Mouse (Mus musculus): Measurements from ENCODE around the gene Fabp7. TPM values are rescaled to one million over a fixed set of nuclear protein-coding genes. Genes with fewer than 3 reads are reported as not detected.
A peak's percentile ranks its signal among the peaks of the same experiment; 100 is the strongest.

The Fabp7 gene
- polyA plus RNA-seq, 1 experiment from 2014 or later = 1,621 TPM

DNA sequence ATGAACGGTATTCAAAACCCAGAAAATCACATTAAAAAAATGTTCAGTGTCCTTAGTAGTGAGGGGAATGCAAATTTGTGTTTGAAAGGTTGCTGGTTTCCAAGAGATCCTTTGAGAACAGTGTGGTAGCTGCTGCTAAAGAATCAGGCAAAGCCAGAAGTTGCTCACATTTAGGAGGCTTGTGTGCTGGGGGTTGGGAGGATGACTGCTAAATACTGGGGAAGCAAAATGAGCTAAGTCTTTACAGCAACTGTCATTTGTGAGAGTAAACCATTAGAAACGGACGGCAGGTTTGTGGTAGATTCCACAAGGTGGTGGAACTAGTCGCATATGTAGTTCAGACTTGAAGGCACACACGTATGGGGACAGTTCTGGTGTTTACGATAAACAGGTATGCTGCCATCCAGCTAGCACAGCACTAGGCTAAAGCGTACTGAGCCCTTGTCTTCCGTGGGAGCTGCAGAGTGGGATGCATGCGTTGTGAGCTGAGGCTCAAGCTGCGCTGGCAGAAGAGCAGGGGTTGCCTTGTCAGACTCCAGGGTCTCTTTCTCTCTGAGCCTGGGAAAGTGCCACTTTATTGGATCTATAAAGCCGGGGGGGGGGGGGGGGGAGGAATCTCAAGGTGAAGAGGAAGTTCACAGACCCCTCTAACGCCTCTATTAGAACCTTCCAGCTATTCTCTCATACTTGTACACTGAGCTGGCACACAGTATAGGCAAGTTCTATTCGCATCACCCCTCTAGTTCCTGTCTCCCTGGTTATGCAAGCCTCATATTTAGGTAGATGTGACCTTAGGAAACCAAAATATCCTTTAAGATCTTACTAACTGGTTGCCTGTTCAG, 1.2 kb upstream of the Fabp7 start:
- Histone ChIP-seq H3K4me3 (peak overlapping the region; percentile 7; the same call in 1 of the 2 replicates), H3K4me1 (peaks cover 38% of the 10 kb centered on the region), H3K4me2 (replicated peaks) (peak overlapping the region; percentile 48), H3K9me3 (no peaks in the 10 kb centered on the region), H3K36me3 (no peaks in the 10 kb centered on the region), H3K27me3 (no peaks in the 10 kb centered on the region), H3K9ac (replicated peaks) (peak overlapping the region; percentile 30; the same call in 1 of the 2 replicates), H3K27ac (replicated peaks) (peak overlapping the region; percentile 88)
- ATAC-seq (replicated peaks) = peak; percentile 83
- 3% methylated on average over 13 of the region's 13 CpGs for WGBS

DNA sequence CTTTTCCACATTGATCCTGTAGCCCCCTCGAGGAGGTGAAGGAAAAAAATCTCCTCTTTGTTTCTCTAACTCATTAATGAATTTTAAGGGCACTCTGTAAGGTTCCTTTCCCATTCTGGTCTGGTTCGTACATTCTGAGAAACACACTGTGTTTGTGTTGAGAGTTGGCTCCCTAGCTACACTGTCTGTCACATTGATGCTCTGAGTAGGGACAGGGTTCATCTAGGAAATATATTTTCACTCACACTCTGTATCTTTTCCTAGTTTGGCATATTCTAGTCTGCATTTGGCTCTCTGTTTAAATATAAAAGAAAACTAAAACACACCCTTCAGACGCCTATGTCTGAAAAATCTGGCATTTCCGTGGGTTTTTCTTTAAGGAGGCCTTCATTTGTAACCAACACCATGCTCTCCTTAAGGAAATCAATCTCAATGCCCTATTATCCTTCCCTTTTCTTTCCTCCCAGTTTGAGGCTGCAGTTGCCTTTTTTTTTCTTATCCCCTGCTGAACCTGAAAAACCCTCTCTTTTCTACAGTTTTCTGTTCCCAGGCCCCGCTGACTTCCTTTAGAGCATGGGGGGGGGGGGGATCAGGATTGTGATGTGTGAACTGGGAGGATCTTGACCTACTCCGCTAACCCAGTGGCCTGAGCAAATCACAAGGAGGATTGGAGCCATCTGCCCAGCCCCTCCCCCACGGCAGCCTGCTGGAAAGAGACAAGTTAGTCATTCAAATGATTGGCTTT, 378 bp upstream of the Fabp7 start:
- peak overlapping the region; percentile 45 for H3K9ac ChIP-seq (replicated peaks)
- no peaks in the 10 kb centered on the region for H3K27me3 ChIP-seq
- peak overlapping the region; percentile 48 for H3K4me2 ChIP-seq (replicated peaks)
- peak; percentile 89 for ATAC-seq (replicated peaks)
- peaks cover 38% of the 10 kb centered on the region for H3K4me1 ChIP-seq
- H3K27ac ChIP-seq (replicated peaks) = peak overlapping the region; percentile 88
- no peaks in the 10 kb centered on the region for H3K36me3 ChIP-seq
- WGBS = 2% methylated on average over 7 of the region's 7 CpGs
- H3K4me3 ChIP-seq = peak overlapping the region; percentile 39
- no peaks in the 10 kb centered on the region for H3K9me3 ChIP-seq

DNA sequence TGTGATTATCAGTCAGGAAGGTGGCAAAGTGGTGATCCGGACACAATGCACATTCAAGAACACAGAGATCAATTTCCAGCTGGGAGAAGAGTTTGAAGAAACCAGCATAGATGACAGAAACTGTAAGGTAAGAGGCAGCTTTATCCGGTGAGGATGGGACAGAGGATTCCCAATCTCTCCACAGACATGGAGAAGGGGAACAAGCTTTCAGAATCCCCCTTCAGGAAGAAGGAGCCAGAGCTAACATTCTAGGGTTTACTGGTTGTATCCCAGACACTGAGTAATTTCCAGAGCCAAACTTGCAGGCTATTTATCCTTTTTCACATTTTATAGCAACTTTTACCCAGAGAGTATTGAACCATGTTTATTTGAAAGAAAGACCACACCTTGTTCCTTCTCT, 871 bp downstream of the Fabp7 start:
- peaks cover 38% of the 10 kb centered on the region for H3K4me1 ChIP-seq
- no peak for ATAC-seq (replicated peaks)
- 16% methylated on average over 2 of the region's 2 CpGs for WGBS
- H3K9ac ChIP-seq (replicated peaks) = peak overlapping the region; percentile 45
- H3K27ac ChIP-seq (replicated peaks) = peak overlapping the region; percentile 88
- H3K4me2 ChIP-seq (replicated peaks) = peak overlapping the region; percentile 48
- H3K9me3 ChIP-seq = no peaks in the 10 kb centered on the region
- H3K36me3 ChIP-seq = no peaks in the 10 kb centered on the region
- no peaks in the 10 kb centered on the region for H3K27me3 ChIP-seq
- H3K4me3 ChIP-seq = peak overlapping the region; percentile 39

DNA sequence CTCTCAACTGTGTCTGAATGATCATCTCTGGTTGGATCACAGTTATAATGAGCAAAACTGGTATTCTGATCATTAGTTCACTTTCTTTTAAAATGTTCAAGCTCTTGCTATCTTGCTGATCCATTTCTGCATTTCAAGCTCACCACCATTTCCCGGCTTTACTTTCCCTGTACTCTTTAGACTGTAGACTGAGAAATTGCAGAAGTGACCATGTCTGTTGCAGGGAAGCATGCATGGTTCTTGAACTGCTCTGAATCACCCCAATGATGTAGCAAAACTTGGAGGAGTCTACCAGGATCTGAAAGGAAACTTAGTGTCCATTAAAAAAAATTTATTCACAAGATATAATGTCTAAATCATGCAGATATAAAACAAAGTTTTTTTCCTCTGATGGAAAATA, 8.3 kb downstream of the Fabp7 start:
- H3K4me3 ChIP-seq = no peak overlapping the region
- H3K27ac ChIP-seq (replicated peaks) = no peak overlapping the region
- H3K36me3 ChIP-seq = peaks cover 3% of the 10 kb centered on the region; the same call in 1 of the 2 replicates
- no peak for ATAC-seq (replicated peaks)
- H3K9me3 ChIP-seq = 0 out of 2 replicates have a peak, but pooled peaks cover 3% of the 10 kb centered on the region
- WGBS = 98% methylated on average over 1 of the region's 1 CpGs
- peaks cover 20% of the 10 kb centered on the region for H3K4me1 ChIP-seq
- no peaks in the 10 kb centered on the region for H3K27me3 ChIP-seq
- H3K4me2 ChIP-seq (replicated peaks) = no peak overlapping the region
- H3K9ac ChIP-seq (replicated peaks) = no peak overlapping the region

DNA sequence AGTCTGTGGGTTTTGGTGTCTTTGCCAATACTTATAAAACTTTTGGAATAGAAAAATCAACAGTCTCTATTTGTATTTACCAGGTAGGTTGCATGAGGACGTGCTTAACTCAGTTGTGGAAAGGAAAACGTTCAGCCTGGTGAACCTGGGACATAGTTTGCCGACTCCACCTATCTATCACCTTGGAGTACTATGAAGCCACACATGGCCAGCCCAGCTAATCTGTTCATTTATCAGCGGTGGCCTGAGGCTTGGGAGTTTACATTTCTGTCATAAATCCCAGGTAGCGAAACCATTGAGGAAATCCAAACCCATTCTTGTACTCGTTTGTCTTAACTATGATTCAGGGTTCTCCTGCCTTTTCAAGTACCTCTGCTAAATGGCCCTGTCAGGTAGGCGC, 9.3 kb downstream of the Fabp7 start, which contains the start of gene Smpdl3a:
TSS of gene Smpdl3a (plus strand) at position 318 of the 400 bp plus-strand sequence.
- Histone ChIP-seq H3K4me3 (peak within 1 kb of the TSS; percentile 67), H3K27me3 (no peaks in the 10 kb centered on the region), H3K27ac (replicated peaks) (peak within 1 kb of the TSS; percentile 68), H3K36me3 (peaks cover 3% of the 10 kb centered on the region; the same call in 1 of the 2 replicates), H3K4me1 (peaks cover 20% of the 10 kb centered on the region), H3K9ac (replicated peaks) (peak within 1 kb of the TSS; percentile 73), H3K4me2 (replicated peaks) (peak within 1 kb of the TSS; percentile 99), H3K9me3 (0 out of 2 replicates have a peak, but pooled peaks cover 3% of the 10 kb centered on the region)
- 81% methylated on average over 7 of the region's 7 CpGs for WGBS
- no peak for ATAC-seq (replicated peaks)

DNA sequence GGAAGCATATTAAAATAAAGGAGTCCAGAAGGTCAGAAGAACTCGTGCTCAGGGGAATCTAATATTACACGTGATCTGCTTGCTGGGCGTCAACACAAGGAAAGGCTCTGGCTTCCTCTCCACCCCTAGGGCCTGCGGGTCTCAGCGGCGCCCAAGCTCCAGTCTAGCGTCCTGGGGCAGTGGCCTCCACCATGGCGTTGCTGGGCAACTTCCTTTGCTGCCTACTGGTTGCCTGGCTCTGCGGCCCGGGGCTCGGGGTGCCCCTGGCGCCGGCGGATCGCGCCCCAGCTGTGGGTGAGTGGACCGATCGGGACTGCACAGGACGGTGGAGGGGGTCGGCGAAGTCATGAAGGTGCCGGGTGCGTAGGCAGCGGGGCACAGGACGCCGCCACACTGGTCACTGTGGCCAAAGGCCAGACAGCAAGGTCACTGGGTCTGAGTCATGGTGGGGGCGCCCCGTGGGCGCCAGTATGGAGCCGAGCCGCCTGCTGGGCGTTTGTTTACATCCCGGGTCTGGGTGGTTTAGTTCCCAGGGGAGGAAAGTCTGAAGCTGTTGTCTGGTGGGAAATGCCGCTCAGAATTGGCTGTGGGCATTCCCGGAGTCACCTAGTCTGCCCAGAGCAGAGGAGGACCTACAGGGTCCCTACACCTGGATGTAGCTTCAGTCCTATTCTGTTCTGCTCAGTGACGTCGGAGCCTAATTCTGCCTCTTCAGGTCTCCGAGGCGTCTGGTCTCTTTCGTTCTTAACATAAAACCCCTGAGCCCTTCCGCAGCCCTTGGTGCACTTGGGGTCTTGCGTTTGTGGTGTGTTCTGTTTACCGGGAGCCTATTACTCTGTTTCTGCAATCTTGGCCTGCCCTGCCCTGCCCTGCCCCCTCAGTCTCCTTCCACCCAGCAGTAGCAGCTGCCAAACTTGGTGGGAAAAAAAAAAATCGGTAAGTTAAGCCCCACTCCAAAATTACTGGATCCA, 10.1 kb downstream of the Fabp7 start:
- H3K27ac ChIP-seq (replicated peaks) = peak overlapping the region; percentile 68
- H3K9ac ChIP-seq (replicated peaks) = peak overlapping the region; percentile 73
- peak overlapping the region; percentile 67 for H3K4me3 ChIP-seq
- H3K27me3 ChIP-seq = no peaks in the 10 kb centered on the region
- peak overlapping the region; percentile 99 for H3K4me2 ChIP-seq (replicated peaks)
- WGBS = 4% methylated on average over 44 of the region's 44 CpGs
- peaks cover 3% of the 10 kb centered on the region; the same call in 1 of the 2 replicates for H3K36me3 ChIP-seq
- 0 out of 2 replicates have a peak, but pooled peaks cover 3% of the 10 kb centered on the region for H3K9me3 ChIP-seq
- ATAC-seq (replicated peaks) = peak; percentile 84
- H3K4me1 ChIP-seq = peaks cover 20% of the 10 kb centered on the region

DNA sequence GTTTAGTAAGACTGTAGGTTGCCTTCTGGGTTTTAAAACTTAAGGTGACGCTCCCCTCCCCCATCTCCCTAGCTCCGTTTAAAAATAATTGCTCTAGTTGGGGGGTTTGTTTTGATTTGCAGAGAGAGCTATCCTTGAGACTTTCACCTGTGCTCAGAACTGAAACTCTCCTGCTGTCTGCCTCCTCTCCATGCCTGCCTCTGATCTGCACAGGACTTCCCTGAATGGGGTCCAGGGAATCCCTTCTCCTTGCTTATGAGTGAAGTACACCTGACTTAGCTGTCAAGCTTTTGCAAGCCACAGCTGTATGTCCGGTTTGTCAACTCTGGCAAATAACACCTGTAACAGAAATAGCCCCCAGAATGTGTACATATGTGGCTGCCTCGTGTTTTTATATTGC, 10.9 kb downstream of the Fabp7 start:
- Histone ChIP-seq H3K9ac (replicated peaks) (no peak overlapping the region), H3K4me2 (replicated peaks) (peak overlapping the region; percentile 99), H3K27me3 (no peaks in the 10 kb centered on the region), H3K36me3 (peaks cover 3% of the 10 kb centered on the region; the same call in 1 of the 2 replicates), H3K9me3 (0 out of 2 replicates have a peak, but pooled peaks cover 3% of the 10 kb centered on the region), H3K27ac (replicated peaks) (peak overlapping the region; percentile 68), H3K4me3 (peak overlapping the region; percentile 67), H3K4me1 (peaks cover 20% of the 10 kb centered on the region)
- 44% methylated on average over 4 of the region's 4 CpGs for WGBS
- ATAC-seq (replicated peaks) = 0 out of 2 replicates have a peak, but pooled peaks have one; percentile 1

DNA sequence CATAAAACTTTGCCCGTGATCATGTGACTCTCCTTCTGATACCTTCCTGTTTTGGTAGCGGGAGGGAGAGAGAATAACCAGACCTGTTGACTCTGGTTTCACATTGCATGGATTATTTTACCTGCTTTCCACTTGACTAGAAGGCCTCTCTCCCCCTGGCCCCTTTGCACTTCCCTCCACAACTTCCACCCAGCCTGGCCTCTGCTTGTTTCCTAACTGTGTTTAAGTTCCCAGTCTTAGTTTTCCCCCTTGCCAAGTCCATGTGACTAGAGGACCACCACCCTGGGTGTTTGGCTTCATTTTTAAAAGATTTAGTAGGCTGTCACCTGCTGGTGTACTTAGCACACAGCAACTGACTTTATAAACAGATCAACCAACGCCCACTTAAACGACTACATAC, 11.4 kb downstream of the Fabp7 start:
- no peak overlapping the region for H3K9ac ChIP-seq (replicated peaks)
- H3K4me2 ChIP-seq (replicated peaks) = peak overlapping the region; percentile 99; the same call in 1 of the 2 replicates
- no peak overlapping the region for H3K27ac ChIP-seq (replicated peaks)
- 43% methylated on average over 4 of the region's 4 CpGs for WGBS
- H3K9me3 ChIP-seq = 0 out of 2 replicates have a peak, but pooled peaks cover 3% of the 10 kb centered on the region
- peaks cover 3% of the 10 kb centered on the region; the same call in 1 of the 2 replicates for H3K36me3 ChIP-seq
- H3K4me3 ChIP-seq = no peak overlapping the region
- no peaks in the 10 kb centered on the region for H3K27me3 ChIP-seq
- ATAC-seq (replicated peaks) = peak; percentile 46
- peaks cover 20% of the 10 kb centered on the region for H3K4me1 ChIP-seq

DNA sequence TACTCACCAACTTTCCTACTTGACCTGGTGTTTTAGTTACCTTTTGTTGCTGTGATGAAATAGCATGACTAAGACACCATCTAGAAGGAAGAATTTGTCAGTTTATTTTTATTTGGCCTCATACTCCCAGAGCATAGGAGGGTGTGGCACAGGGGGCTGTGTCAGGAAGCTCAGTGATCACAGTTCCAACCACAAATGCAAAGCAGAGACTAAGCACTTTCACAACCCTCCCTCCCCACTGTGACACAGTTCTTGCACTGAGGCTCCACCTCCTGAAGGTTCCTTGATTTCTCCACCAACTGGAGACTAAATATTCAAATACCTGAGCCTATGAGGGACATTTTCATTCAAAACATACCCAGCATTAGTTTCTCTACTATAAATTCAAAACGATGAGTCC, 14.8 kb downstream of the Fabp7 start:
- ATAC-seq (replicated peaks) = no peak
- no peak overlapping the region for H3K27ac ChIP-seq (replicated peaks)
- H3K36me3 ChIP-seq = no peaks in the 10 kb centered on the region
- H3K27me3 ChIP-seq = no peaks in the 10 kb centered on the region
- 96% methylated on average over 1 of the region's 1 CpGs for WGBS
- no peak overlapping the region for H3K9ac ChIP-seq (replicated peaks)
- H3K9me3 ChIP-seq = no peaks in the 10 kb centered on the region
- H3K4me1 ChIP-seq = peaks cover 16% of the 10 kb centered on the region
- no peak overlapping the region for H3K4me3 ChIP-seq
- H3K4me2 ChIP-seq (replicated peaks) = no peak overlapping the region

DNA sequence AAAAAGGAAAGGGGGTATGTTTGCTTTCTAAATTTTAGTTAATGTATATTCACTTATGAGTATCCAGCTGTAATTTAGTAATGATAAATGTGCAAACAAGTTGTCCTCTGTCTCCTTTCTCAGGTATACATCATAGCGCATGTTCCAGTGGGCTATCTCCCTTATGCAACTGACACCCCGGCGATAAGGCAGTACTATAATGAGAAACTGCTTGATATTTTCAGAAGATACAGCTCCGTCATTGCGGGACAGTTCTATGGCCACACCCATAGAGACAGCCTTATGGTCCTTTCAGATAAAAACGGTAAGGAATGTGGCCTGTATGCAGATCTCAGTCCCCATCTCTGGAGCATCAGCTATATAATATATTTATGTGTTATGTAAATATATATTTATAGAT, 23.1 kb downstream of the Fabp7 start:
- Histone ChIP-seq H3K4me3 (no peak overlapping the region), H3K27me3 (no peaks in the 10 kb centered on the region), H3K4me2 (replicated peaks) (no peak overlapping the region), H3K9me3 (no peaks in the 10 kb centered on the region), H3K4me1 (no peaks in the 10 kb centered on the region), H3K27ac (replicated peaks) (no peak overlapping the region), H3K36me3 (peaks cover 5% of the 10 kb centered on the region; the same call in 1 of the 2 replicates), H3K9ac (replicated peaks) (no peak overlapping the region)
- no peak for ATAC-seq (replicated peaks)
- WGBS = 93% methylated on average over 6 of the region's 6 CpGs
